Comparison of ENCODE assay signal across 38 mouse cellular contexts in the genomic region with DNA sequence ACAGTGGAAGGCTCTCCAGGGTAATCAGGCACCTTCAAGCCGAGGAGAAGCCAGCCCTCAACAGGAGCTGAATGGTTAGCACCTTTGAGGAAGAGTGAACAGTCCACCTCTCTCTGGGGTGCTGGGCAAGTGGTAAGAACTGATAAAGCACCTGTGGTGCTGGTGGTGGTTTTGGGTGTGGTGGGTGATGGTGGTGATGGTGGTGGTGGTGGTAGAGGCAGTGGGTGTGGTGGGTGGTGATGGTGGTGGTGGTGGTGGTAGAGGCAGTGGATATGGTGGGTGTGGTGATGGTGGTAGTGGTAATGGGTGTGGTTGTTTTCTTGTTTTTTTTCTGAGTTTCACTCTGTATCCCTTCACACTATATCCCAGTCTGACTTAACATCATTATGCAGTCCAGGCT. TPM values are rescaled to one million over a fixed set of nuclear protein-coding genes. Genes with fewer than 3 reads are reported as not detected.
DNase-seq lines count a peak whose midpoint lies in the region; ATAC-seq and TF ChIP-seq lines count a peak whose summit lies in the region.
"Had no signal": no experiment of that assay in that cellular context is flagged by ENCODE, and none has a peak within 500 bp of the region (broad histone marks: within the 10 kb centered on the region; RNA-seq: fewer than 3 reads in every experiment).

No protein-coding gene starts in this region.

- no peak overlapping the region for H3K4me3 ChIP-seq in heart, embryonic 12.5 days
- H3K4me3 ChIP-seq in liver, embryonic 13.5 days (replicated peaks): no peak overlapping the region
- H3K4me3 ChIP-seq in myocyte: no peak overlapping the region
- H3K4me3 ChIP-seq in forebrain, embryonic 10.5 days: no peak overlapping the region
- H3K4me3 ChIP-seq: heart, embryonic 15.5 days; hindbrain, embryonic 13.5 days; limb, embryonic 13.5 days; midbrain, embryonic 13.5 days; neural tube, embryonic 15.5 days had no signal

- no peak overlapping the region for H3K4me2 ChIP-seq in heart, embryonic 12.5 days
- no peak overlapping the region for H3K4me2 ChIP-seq in liver, embryonic 13.5 days
- no peak overlapping the region for H3K4me2 ChIP-seq in myocyte (ENCODE audit: low read depth)
- H3K4me2 ChIP-seq: heart, embryonic 15.5 days; hindbrain, embryonic 13.5 days; limb, embryonic 13.5 days; midbrain, embryonic 13.5 days; neural tube, embryonic 15.5 days had no signal

- 75% methylated on average over 1 of the region's 1 CpGs for WGBS in heart, embryonic 12.5 days
- 32% methylated on average over 1 of the region's 1 CpGs for WGBS in liver, embryonic 13.5 days (ENCODE audit: insufficient replicate concordance)
- WGBS in forebrain, embryonic 10.5 days: 87% methylated on average over 1 of the region's 1 CpGs

- H3K9ac ChIP-seq in heart, embryonic 12.5 days: no peak overlapping the region
- H3K9ac ChIP-seq in liver, embryonic 13.5 days: no peak overlapping the region
- H3K9ac ChIP-seq: forebrain, postnatal 0 days; heart, embryonic 15.5 days; hindbrain, embryonic 13.5 days; limb, embryonic 13.5 days; midbrain, embryonic 13.5 days; neural tube, embryonic 15.5 days had no signal

- no peaks in the 10 kb centered on the region for H3K9me3 ChIP-seq in heart, embryonic 12.5 days (replicated peaks)
- no peaks in the 10 kb centered on the region for H3K9me3 ChIP-seq in liver, embryonic 13.5 days (replicated peaks)
- no peaks in the 10 kb centered on the region for H3K9me3 ChIP-seq in forebrain, embryonic 10.5 days
- H3K9me3 ChIP-seq: heart, embryonic 15.5 days; hindbrain, embryonic 13.5 days; limb, embryonic 13.5 days; midbrain, embryonic 13.5 days; neural tube, embryonic 15.5 days had no signal

- H3ac ChIP-seq in myocyte (ENCODE audit: control insufficient read depth, insufficient read length): no peak overlapping the region

- H3K27me3 ChIP-seq in heart, embryonic 12.5 days (replicated peaks): no peaks in the 10 kb centered on the region
- peaks cover 11% of the 10 kb centered on the region for H3K27me3 ChIP-seq in liver, embryonic 13.5 days
- H3K27me3 ChIP-seq in myocyte (ENCODE audit: control insufficient read depth, insufficient read depth, insufficient read length): peaks cover 7% of the 10 kb centered on the region
- no peaks in the 10 kb centered on the region for H3K27me3 ChIP-seq in forebrain, embryonic 10.5 days (ENCODE audit: poor library complexity, severe bottlenecking)
- H3K27me3 ChIP-seq: heart, embryonic 15.5 days; hindbrain, embryonic 13.5 days; limb, embryonic 13.5 days; midbrain, embryonic 13.5 days; neural tube, embryonic 15.5 days had no signal

- intact Hi-C loops in heart, postnatal 36 days (cut with DNase I): no loop called here

- no peak for DNase-seq in heart, postnatal 36 days
- DNase-seq in liver, embryonic 13.5 days: peak; percentile 45
- no peak for DNase-seq in forebrain, embryonic 10.5 days (ENCODE audit: extremely low spot score, low spot score)
- no peak for DNase-seq in right cerebral cortex, adult 2 months (ENCODE audit: low spot score in 2 of 2)
- DNase-seq: adrenal gland, adult 8-10 months; cerebellum, adult 11 months; cerebellum, adult 9-10 months; cerebellum, postnatal 36 days; forebrain, postnatal 0 days; gastrocnemius, postnatal 25 days; heart, adult 18-20 months; heart, postnatal 4 days; kidney, adult 9 months; kidney, postnatal 14 days; lung, adult 2 months; lung, postnatal 10 days; retina, postnatal 1 day; right cerebral cortex, postnatal 25 days; thymus, adult 18-20 months; thymus, postnatal 25 days had no signal

- TF ChIP-seq POLR2A in myocyte (IDR thresholded peaks at IDR 0.05; ENCODE audit: insufficient read length, low read depth): no peak

- H3K4me1 ChIP-seq in heart, embryonic 12.5 days (replicated peaks): peaks cover 33% of the 10 kb centered on the region
- H3K4me1 ChIP-seq in liver, embryonic 13.5 days (replicated peaks): peaks cover 42% of the 10 kb centered on the region
- peaks cover 27% of the 10 kb centered on the region for H3K4me1 ChIP-seq in forebrain, embryonic 10.5 days
- H3K4me1 ChIP-seq: limb, embryonic 13.5 days had no signal

- H3K79me2 ChIP-seq in myocyte (ENCODE audit: control insufficient read depth, insufficient read depth): no peaks in the 10 kb centered on the region

- ATAC-seq in heart, embryonic 12.5 days (ENCODE audit: insufficient number of reproducible peaks, low FRiP score): peak; percentile 36; the same call in 1 of the 2 replicates
- peak; percentile 56 for ATAC-seq in erythroblast, adult 5-6 weeks (replicated peaks; ENCODE audit: low FRiP score, poor library complexity, severe bottlenecking)
- ATAC-seq in liver, embryonic 13.5 days (ENCODE audit: low read depth): peak; percentile 91
- ATAC-seq in frontal cortex, adult (ENCODE audit: low TSS enrichment): no peak
- ATAC-seq: activated CD4-positive, CD25-positive, alpha-beta regulatory T cell, adult 4 months; forebrain, postnatal 0 days; intestine, embryonic 16.5 days; midbrain, embryonic 13.5 days had no signal

- H3K36me3 ChIP-seq in heart, embryonic 12.5 days: no peaks in the 10 kb centered on the region
- no peaks in the 10 kb centered on the region for H3K36me3 ChIP-seq in liver, embryonic 13.5 days
- H3K36me3 ChIP-seq in myocyte (ENCODE audit: control insufficient read depth, insufficient read depth): no peaks in the 10 kb centered on the region
- H3K36me3 ChIP-seq in forebrain, embryonic 10.5 days (replicated peaks): no peaks in the 10 kb centered on the region
- H3K36me3 ChIP-seq: heart, embryonic 15.5 days; hindbrain, embryonic 13.5 days; limb, embryonic 13.5 days; midbrain, embryonic 13.5 days; neural tube, embryonic 15.5 days had no signal

- H3K27ac ChIP-seq in heart, embryonic 12.5 days (ENCODE audit: poor library complexity, severe bottlenecking): no peak overlapping the region
- peak overlapping the region; percentile 75 for H3K27ac ChIP-seq in liver, embryonic 13.5 days
- H3K27ac ChIP-seq in forebrain, embryonic 10.5 days: no peak overlapping the region
- H3K27ac ChIP-seq: heart, embryonic 15.5 days; hindbrain, embryonic 13.5 days; limb, embryonic 13.5 days; macrophage; midbrain, embryonic 13.5 days; neural tube, embryonic 15.5 days had no signal

TF ChIP-seq in myocyte, 11 proteins besides CTCF, POLR2A, EP300 and RAD21:
- no peak for TF ChIP-seq POLR2AphosphoS2 (IDR thresholded peaks at IDR 0.05; ENCODE audit: insufficient read length, low read depth)
- TF ChIP-seq MYOD1 (IDR thresholded peaks at IDR 0.05; ENCODE audit: control insufficient read depth in 1 of 3, insufficient read length in 2 of 3, low read depth in 2 of 3): peak in 1 of 3 experiments; percentile 52
- TF ChIP-seq MYOG (IDR thresholded peaks at IDR 0.05; ENCODE audit: control insufficient read depth in 1 of 3, insufficient read depth in 1 of 3, insufficient read length in 2 of 3, low read depth in 2 of 3): peak in 2 of 3 experiments; percentile 22 to 44

RNA-seq across cellular contexts. Expression of a gene that starts 2.6 kb away (rescaled TPM):
- 209 and 214 TPM in 2 replicates for polyA plus RNA-seq in heart, embryonic 12.5 days (2016; fragmentation: Nextera tagmentation; extraction: Ambion mirVana)
- over 10,000 TPM; 17,938 to 18,211 TPM for total RNA-seq in heart, postnatal 36 days (2021)
- not detected in 2 replicates for total RNA-seq in erythroblast, adult 5-6 weeks (2015; ENCODE audit: low replicate concordance)
- not detected in 2 replicates for total RNA-seq in erythroblast, adult 5-6 weeks (2017; ENCODE audit: low replicate concordance)
- polyA plus RNA-seq in liver, embryonic 13.5 days (2015; fragmentation: Nextera tagmentation; extraction: Ambion mirVana): 0.39 and 0.98 TPM in 2 replicates
- polyA plus RNA-seq in myocyte (2012; fragmentation: generic; extraction: Trizol): 1,055 TPM
- polyA plus RNA-seq in forebrain, embryonic 10.5 days (2016; fragmentation: Nextera tagmentation; extraction: Ambion mirVana): 0.20 and 0.27 TPM in 2 replicates
- total RNA-seq: left cerebral cortex, adult 18-20 months; left cerebral cortex, postnatal 36 days; megakaryocyte-erythroid progenitor cell, adult 5-6 weeks; monocyte, adult 5-6 weeks had no signal
- polyA plus RNA-seq: activated CD4-positive, CD25-positive, alpha-beta regulatory T cell, adult 4 months; forebrain, embryonic 11.5 days; macrophage; midbrain, embryonic 13.5 days had no signal

RNA-seq across cellular contexts. Expression of a gene that starts 8.5 kb away (rescaled TPM):
- polyA plus RNA-seq in heart, embryonic 12.5 days (2016; fragmentation: Nextera tagmentation; extraction: Ambion mirVana): 0.36 TPM in 1 of 2 replicates, not detected in the other
- 1 to 10 TPM in 1 of 2 experiments, under 1 TPM in 1; 0.41 to 1.5 TPM for total RNA-seq in heart, postnatal 36 days (2021)
- total RNA-seq in erythroblast, adult 5-6 weeks (2015; ENCODE audit: low replicate concordance): not detected in 2 replicates
- not detected in 2 replicates for total RNA-seq in erythroblast, adult 5-6 weeks (2017; ENCODE audit: low replicate concordance)
- polyA plus RNA-seq in liver, embryonic 13.5 days (2015; fragmentation: Nextera tagmentation; extraction: Ambion mirVana): 0.19 and 0.36 TPM in 2 replicates
- polyA plus RNA-seq in myocyte (2012; fragmentation: generic; extraction: Trizol): 4.8 TPM
- 0.10 TPM in 1 of 2 replicates, not detected in the other for polyA plus RNA-seq in forebrain, embryonic 10.5 days (2016; fragmentation: Nextera tagmentation; extraction: Ambion mirVana)
- total RNA-seq: layer of hippocampus, adult 18-20 months; megakaryocyte-erythroid progenitor cell, adult 5-6 weeks; monocyte, adult 5-6 weeks had no signal
- polyA plus RNA-seq: activated CD4-positive, CD25-positive, alpha-beta regulatory T cell, adult 4 months; forebrain, embryonic 11.5 days; forebrain, postnatal 0 days; hindbrain, embryonic 13.5 days; limb, embryonic 13.5 days; macrophage; midbrain, embryonic 13.5 days; neural tube, embryonic 15.5 days had no signal

Comparison
In these comparisons a context has a peak if more than half of its experiments do, and no peak if none do; other contexts are left out.
1. RNA of a gene that starts 2.6 kb away (polyA plus RNA-seq): 1,055 TPM in myocyte (single experiment) and 209 to 214 TPM in heart, embryonic 12.5 days; 0.39 to 0.98 TPM in liver, embryonic 13.5 days and 0.20 to 0.27 TPM in forebrain, embryonic 10.5 days; every median in the first group is over 100 times any median in the second.